Mouse (Mus musculus) gastrocnemius, postnatal 10 days (tissue): Measurements from ENCODE around the gene Mrpl51. TPM values are rescaled to one million over a fixed set of nuclear protein-coding genes. Genes with fewer than 3 reads are reported as not detected.

ENCODE experiments used
- DNase-seq: peaks from one replicate; pipeline ENCODE4 v3.0.0; 2021; ENCODE audit warnings: mixed read lengths
- long read RNA-seq, 2 experiments: library from polyadenylated mRNA; stranded (forward); transcript quantifications; one replicate each; pipeline ENCODE4 v2.0.0; 2021
- total RNA-seq, 2 experiments: library from RNA; stranded (reverse); gene quantifications; 2 replicates each; pipeline ENCODE4 v1.2.3; 2021

Gene Mrpl51
- 100 to 1,000 TPM; 212 to 236 TPM for total RNA-seq
- long read RNA-seq, experiment 1, transcript Mrpl51-201 (3 exons, 3,427 nt), result major isoform, 28 of 39 reads
- long read RNA-seq, experiment 1, partial matches to known transcripts, result 7 of 39 reads
- long read RNA-seq, experiment 1, other reads (novel, unspliced or antisense), result 0 of 39 reads
- long read RNA-seq, experiment 2, transcript Mrpl51-201 (3 exons, 3,427 nt), result major isoform, 38 of 52 reads
- long read RNA-seq, experiment 2, partial matches to known transcripts, result 12 of 52 reads
- long read RNA-seq, experiment 2, other reads (novel, unspliced or antisense), result 0 of 52 reads

GRCm38 (mm10) chr6:125191332-125192015, at the start of gene Mrpl51, which contains the start of gene Ncapd2:
TSS of gene Mrpl51 (plus strand) at chr6:125191801.
TSS of gene Ncapd2 (minus strand) at chr6:125191701.
- peak; percentile 98 for DNase-seq

- no peak for DNase-seq
These were observed 49.2 kb upstream of the Mrpl51 start for GRCm38 (mm10) chr6:125142436-125142835.

GRCm38 (mm10) chr6:125143128-125143527, 48.5 kb upstream of the Mrpl51 start:
- no peak for DNase-seq

- no peak for DNase-seq
These were observed 47.7 kb upstream of the Mrpl51 start for GRCm38 (mm10) chr6:125143904-125144303.

GRCm38 (mm10) chr6:125145001-125145400, 46.6 kb upstream of the Mrpl51 start, which contains the start of gene Iffo1:
TSS of gene Iffo1 (plus strand) at chr6:125145241.
- peak; percentile 77 for DNase-seq

GRCm38 (mm10) chr6:125145479-125145951, 46.1 kb upstream of the Mrpl51 start:
- no peak for DNase-seq

- DNase-seq, result no peak
These were observed 45.5 kb upstream of the Mrpl51 start for GRCm38 (mm10) chr6:125146148-125146547.

- peak; percentile 50 for DNase-seq
These were observed 44.8 kb upstream of the Mrpl51 start for GRCm38 (mm10) chr6:125146797-125147196.

GRCm38 (mm10) chr6:125147329-125147728, 44.3 kb upstream of the Mrpl51 start:
- DNase-seq, result peak; percentile 41

- peak; percentile 60 for DNase-seq
These were observed 43.2 kb upstream of the Mrpl51 start for GRCm38 (mm10) chr6:125148251-125148925.

GRCm38 (mm10) chr6:125148926-125149568, 42.6 kb upstream of the Mrpl51 start:
- DNase-seq, result peak; percentile 81

- DNase-seq, result no peak
These were observed 42.0 kb upstream of the Mrpl51 start for GRCm38 (mm10) chr6:125149569-125149950.

- DNase-seq, result peak; percentile 76
These were observed 39.2 kb upstream of the Mrpl51 start for GRCm38 (mm10) chr6:125152212-125153017.

GRCm38 (mm10) chr6:125153018-125153389, 38.6 kb upstream of the Mrpl51 start:
- no peak for DNase-seq

GRCm38 (mm10) chr6:125153682-125154081, 37.9 kb upstream of the Mrpl51 start:
- DNase-seq, result no peak

GRCm38 (mm10) chr6:125154550-125154949, 37.1 kb upstream of the Mrpl51 start:
- no peak for DNase-seq

GRCm38 (mm10) chr6:125155262-125155661, 36.3 kb upstream of the Mrpl51 start:
- DNase-seq, result no peak

GRCm38 (mm10) chr6:125156491-125156890, 35.1 kb upstream of the Mrpl51 start:
- DNase-seq, result no peak

- DNase-seq, result no peak
These were observed 34.5 kb upstream of the Mrpl51 start for GRCm38 (mm10) chr6:125156903-125157614.

GRCm38 (mm10) chr6:125158944-125159492, 32.6 kb upstream of the Mrpl51 start:
- peak; percentile 25 for DNase-seq
